Mouse (Mus musculus) layer of hippocampus, adult 2 months (tissue): ENCODE results near the gene Hist1h1d. TPM values are rescaled to one million over a fixed set of nuclear protein-coding genes. Genes with fewer than 3 reads are reported as not detected.
A peak's percentile ranks its signal among the peaks of the same experiment; 100 is the strongest.
"Not testable (repeated sequence)": the region's sequence is repeated elsewhere in the genome, so short reads cannot be mapped to it uniquely, and the experiment has no call there.

Source experiments
- DNase-seq, 2 experiments: peaks; one replicate each; pipeline ENCODE4 v3.0.0; 2022; ENCODE audit warnings: low spot score in 2 of 2
- H3K27ac ChIP-seq: fragments of 200-600 bp; 2 replicates; pipeline ENCODE4 v1.8.1; 2022
- H3K4me3 ChIP-seq: fragments of 200-600 bp; 2 replicates; pipeline ENCODE4 v1.8.1; 2022; ENCODE audit warnings: mild to moderate bottlenecking
- CTCF ChIP-seq: fragments of 200-600 bp; conservative IDR thresholded peaks from 2 replicates; pipeline ENCODE4 v1.8.1; 2022; ENCODE audit warnings: antibody characterized with exemption, mild to moderate bottlenecking, moderate library complexity
- total RNA-seq, 2 experiments: library from RNA; stranded (reverse); gene quantifications; 2 replicates each; pipeline ENCODE4 v1.2.3; 2021

Hist1h1d gene
- total RNA-seq, 2 experiments from 2014 or later, result 4.6 to 5.5 TPM

DNA sequence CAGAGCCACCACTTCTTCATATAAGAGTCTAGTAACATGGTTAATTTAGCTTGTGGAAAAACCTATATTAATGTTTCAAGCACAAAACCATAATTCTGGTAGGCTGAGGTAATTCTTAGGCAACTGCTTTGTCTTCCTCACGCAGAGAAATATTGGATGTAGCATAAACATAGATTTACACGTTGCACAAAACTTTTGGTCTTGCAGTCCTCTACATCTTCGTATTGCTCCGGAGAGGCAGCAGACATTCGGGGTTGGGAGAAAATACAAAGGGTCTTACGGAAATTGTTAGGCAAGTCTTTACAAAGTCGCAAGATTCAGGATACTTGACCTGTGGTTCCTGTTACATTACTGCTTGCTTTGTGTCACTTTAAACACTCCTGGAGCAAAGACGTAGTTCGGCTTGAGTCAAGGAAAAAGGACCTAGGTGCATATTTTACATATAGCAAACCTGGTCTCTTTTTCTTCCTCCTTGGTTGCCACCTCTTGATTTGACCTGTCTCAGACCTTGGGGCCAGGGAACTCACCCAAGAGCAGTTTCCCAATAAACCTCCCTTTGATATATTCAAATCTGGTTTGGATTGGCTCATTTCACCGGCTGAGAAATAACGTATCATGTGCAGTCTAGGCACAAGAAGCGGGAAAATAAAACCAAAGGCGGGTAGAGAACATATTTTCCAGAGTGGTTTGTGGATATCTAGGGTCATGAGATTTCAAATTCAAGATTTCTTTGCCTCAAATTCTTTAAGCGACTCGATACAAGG lies 18.5 kb upstream of the Hist1h1d start:
- H3K4me3 ChIP-seq, result peak overlapping the region; percentile 62
- peak overlapping the region; percentile 40; the same call in 1 of the 2 replicates for H3K27ac ChIP-seq
- no peak for DNase-seq
- TF ChIP-seq CTCF, result no peak

DNA sequence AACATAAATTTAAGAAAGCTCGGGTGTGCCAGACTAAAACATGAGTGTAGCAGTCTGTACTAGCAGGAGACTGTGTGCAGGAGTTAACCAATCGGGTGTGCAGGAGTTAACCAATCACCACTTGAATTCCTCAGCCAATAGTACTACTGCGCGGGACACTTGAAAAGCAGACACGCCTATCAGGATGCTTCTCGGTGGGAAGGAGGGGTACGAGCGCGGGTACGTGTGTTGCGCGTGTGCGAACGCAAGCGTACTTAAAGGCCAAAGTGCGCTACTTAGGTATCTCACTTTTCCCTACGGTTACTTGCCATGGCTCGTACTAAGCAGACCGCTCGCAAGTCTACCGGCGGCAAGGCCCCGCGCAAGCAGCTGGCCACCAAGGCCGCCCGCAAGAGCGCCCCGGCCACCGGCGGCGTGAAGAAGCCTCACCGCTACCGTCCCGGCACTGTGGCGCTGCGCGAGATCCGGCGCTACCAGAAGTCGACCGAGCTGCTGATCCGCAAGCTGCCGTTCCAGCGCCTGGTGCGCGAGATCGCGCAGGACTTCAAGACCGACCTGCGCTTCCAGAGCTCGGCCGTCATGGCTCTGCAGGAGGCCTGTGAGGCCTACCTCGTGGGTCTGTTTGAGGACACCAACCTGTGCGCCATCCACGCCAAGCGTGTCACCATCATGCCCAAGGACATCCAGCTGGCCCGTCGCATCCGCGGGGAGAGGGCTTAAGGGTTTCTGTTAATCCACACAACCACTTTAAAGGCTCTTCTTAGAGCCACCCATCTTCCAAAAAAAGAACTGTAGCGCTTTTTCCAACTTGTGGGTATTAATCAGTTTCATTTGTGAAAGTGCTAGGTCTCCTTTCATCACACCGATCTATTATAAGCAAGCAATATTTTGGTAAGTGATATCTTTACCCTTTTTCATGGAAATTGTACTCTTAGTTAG lies 17.7 kb upstream of the Hist1h1d start, which contains the start of gene Hist1h3g:
Hist1h3g (plus strand) TSS at position 286 of the 939 bp plus-strand sequence.
- peak; percentile 86 to 93 for DNase-seq
- peak; percentile 36; the same call in 1 of the 2 replicates for TF ChIP-seq CTCF
- Histone ChIP-seq H3K27ac (peak within 1 kb of the TSS; percentile 40; the same call in 1 of the 2 replicates), H3K4me3 (peak within 1 kb of the TSS; percentile 62)

DNA sequence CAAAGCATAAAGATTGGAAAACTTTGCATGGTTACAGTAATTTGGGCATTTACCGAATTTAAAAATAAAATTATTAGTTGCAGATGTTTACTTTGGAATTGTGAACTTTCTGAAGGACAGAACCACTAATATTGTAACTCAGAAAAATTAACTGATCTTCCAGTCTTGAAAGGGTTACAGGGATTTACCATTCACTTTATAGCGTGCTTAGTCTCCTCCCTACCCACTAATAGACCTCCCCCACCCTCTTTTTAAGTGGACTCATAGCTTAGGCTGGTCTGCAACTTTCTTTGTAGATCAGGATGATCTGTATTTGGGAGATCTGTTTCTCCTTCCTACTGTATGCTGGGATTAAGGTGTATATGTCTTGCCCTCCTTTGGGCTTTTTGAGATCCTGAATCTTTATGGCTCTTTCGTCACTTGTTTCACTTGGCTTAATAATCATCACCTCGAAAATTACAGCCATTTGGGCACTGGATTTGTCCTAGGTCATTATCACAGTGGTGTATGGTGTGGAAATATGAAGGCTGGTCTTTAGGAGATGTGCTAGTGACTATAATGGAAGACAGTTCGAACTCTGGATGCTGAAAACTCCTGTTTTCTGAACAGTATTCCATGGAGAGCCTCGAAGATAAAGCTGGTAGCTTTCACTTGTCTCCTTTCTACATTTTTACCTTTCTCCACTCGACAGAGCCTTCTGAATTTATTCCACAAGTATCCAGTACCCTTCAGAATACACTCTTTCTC lies 16.8 kb upstream of the Hist1h1d start:
- Histone ChIP-seq H3K4me3 (no peak overlapping the region; the same call in 1 of the 2 replicates), H3K27ac (no peak overlapping the region)
- no peak for DNase-seq
- TF ChIP-seq CTCF, result no peak

DNA sequence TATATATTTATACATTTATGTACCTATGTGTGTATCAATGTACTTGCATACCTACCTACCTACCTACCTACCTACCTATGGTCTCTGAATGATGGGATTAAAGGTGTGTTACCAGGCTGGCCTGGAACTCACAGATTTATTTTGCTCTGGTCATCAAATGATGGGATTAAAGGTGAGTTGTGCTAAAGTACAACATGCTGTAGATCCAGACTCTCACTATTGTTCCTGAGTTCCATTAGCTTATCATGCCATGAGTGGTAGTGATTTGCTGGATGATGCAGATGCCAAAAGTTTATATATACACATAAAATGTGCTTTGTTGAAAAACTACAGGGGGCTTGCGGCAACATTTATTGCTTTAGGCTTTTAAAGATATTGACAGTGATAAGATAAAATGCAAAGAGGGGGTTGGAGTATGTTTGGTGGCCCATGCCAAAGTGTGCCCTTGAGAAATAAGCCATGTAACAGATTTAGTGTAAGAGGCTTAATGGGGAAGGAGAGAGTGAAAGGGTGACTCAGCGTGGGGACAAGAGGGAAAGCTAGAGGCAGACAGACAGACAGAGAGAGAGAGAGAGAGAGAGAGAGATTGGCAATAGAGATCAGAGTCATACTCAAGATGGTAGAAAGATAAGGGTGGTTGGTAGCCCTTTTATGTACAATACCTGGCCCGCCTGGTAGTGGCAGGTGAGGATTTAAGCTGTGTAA lies 15.9 kb upstream of the Hist1h1d start:
- TF ChIP-seq CTCF, result no peak
- no peak for DNase-seq
- H3K4me3 ChIP-seq, result no peak overlapping the region
- H3K27ac ChIP-seq, result no peak overlapping the region

DNA sequence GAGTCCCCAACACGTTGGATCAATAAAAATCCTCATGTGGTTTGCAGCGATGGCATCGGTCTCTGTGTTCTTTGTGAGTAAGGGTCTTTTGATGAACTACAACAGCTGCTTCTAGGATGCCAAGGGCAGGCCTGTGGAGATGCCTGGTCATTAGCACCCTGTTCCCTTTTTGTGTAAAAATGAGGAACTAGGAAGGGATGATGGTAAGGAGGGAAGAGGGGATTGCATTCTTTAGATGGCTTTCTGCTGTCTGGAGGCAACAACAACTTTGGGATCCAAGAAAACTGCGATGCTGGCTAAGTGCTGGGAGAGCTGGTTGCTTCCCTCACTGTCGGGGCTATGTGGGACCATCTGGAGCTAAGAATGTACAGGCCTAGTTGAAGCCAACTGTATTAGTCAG lies 14.8 kb upstream of the Hist1h1d start:
- no peak for TF ChIP-seq CTCF
- DNase-seq, result no peak
- Histone ChIP-seq H3K4me3 (no peak overlapping the region), H3K27ac (no peak overlapping the region)

DNA sequence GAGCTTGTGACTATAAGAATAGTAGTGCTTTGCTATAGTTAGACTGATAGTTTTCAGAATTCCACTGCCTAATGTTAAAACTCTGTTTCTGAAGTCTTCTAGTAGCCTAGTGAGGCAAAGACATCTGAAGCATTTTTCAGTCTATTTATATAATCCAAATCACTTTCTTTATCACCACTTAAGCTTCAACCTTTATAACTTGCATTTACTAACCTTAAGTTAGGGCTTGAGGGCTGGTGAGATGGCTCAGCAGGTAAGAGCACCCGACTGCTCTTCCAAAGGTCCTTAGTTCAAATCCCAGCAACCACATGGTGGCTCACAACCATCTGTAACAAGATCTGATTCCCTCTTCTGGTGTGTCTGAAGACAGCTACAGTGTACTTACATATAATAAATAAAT lies 13.2 kb upstream of the Hist1h1d start:
- H3K4me3 ChIP-seq, H3K27ac ChIP-seq, DNase-seq: not testable (repeated sequence)

DNA sequence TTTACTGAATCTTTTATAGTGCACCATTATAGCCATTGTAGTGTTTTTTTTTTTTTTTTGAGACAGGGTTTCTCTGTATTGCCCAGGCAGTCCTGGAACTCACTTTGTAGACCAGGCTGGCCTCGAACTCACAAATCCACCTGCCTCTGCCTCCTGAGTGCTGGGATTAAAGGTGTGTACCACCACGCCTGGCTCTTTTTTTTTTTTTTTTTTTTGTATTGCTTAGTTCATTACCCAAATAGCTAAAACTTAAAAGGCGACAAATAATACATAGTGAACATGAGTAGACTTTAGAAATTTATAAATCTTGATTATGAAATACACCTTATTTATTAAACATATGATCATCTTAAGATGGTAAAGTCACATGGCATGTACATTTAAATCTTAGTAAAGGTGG lies 11.6 kb upstream of the Hist1h1d start:
- Histone ChIP-seq H3K27ac (no peak overlapping the region), H3K4me3 (no peak overlapping the region)
- no peak for TF ChIP-seq CTCF
- no peak for DNase-seq

DNA sequence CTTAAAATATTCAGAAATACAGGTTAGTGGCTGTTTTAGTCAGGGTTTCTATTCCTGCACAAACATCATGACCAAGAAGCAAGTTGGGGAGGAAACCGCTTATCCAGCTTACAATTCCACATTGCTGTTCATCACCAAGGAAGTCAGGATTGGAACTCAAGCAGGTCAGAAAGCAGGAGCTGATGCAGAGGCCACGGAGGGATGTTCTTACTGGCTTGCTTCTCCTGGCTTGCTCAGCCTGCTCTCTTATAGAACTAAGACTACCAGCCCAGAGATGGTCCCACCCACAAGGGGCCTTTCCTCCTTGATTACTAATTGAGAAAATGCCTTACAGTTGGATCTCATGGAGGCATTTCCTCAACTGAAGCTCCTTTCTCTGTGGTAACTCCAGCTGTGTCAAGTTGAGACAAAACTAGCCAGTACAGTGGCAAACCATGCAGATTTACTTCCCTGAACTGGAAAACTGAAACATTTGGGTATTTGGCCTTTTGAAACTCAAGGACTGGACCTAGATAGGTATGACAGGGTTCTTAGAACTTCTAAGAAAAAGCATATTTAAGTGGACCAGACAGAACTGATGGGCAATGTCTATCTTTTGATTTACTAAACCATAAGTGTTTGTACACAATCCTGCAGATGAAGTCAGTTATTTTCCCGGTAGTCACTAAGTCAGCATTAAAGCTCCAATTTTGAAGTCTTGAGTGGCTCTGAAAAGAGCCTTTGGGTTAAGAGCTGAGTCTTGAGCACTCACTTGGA lies 10.7 kb upstream of the Hist1h1d start:
- H3K4me3 ChIP-seq, result peak overlapping the region; percentile 70
- not testable (repeated sequence) for H3K27ac ChIP-seq, DNase-seq

DNA sequence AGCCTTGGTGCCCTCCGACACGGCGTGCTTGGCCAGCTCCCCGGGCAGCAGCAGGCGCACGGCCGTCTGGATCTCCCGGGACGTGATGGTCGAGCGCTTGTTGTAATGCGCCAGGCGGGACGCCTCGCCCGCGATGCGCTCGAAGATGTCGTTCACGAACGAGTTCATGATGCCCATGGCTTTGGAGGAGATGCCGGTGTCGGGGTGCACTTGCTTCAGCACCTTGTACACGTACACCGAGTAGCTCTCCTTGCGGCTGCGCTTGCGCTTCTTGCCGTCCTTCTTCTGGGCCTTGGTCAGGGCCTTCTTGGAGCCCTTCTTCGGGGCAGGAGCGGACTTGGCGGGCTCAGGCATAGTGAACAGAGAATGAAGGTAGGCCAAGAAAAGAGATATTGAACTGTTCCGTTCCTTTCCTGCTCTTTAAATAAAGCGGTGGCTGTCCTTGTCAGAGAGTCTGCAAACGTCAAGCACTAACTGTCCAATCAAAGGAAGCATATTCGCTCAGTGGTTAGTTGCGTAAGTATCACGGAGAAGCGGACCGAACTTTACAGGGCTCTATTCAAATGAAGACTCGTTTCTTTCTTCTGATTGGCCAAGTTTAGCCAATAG lies 10.0 kb upstream of the Hist1h1d start, which contains the start of gene Hist1h2bh:
Hist1h2bh (minus strand) TSS at position 394 of the 609 bp plus-strand sequence.
- H3K27ac ChIP-seq, result peak within 1 kb of the TSS; percentile 68; the same call in 1 of the 2 replicates
- H3K4me3 ChIP-seq, result peak within 1 kb of the TSS; percentile 70
- DNase-seq, result peak; percentile 54 to 93

DNA sequence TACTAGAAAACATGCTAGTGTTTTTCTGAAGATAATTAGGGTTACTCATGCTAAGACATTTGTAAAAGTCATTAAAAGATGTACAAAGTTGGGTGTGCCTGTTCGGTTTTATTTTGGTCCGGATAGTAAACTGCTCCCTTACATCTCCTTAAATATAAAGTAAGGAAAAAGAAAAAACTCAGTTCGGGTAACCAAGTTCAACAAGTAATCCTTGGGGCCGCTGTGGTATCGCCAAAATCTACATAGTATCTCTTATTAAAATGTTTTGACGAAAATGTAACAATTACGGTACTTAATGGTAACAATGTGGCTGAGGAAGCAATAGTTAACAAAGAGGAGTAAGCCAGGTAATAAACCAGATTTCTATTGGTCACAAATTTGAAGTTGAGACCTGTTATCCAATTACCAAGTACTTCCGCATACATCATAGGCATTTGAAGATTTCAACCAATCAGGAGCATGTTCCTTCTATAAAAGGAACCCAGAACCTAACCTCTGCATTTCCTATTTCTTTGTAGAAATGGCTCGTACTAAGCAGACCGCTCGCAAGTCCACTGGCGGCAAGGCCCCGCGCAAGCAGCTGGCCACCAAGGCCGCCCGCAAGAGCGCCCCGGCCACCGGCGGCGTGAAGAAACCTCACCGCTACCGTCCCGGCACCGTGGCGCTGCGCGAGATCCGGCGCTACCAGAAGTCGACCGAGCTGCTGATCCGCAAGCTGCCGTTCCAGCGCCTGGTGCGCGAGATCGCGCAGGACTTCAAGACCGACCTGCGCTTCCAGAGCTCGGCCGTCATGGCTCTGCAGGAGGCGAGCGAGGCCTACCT lies 8.9 kb upstream of the Hist1h1d start, which contains the start of gene Hist1h3f:
Hist1h3f (plus strand) TSS at position 88 of the 822 bp plus-strand sequence.
- peak within 1 kb of the TSS; percentile 83 for H3K27ac ChIP-seq
- DNase-seq, result peak; percentile 73 to 89
- H3K4me3 ChIP-seq, result peak within 1 kb of the TSS; percentile 70
- TF ChIP-seq CTCF, result no peak

DNA sequence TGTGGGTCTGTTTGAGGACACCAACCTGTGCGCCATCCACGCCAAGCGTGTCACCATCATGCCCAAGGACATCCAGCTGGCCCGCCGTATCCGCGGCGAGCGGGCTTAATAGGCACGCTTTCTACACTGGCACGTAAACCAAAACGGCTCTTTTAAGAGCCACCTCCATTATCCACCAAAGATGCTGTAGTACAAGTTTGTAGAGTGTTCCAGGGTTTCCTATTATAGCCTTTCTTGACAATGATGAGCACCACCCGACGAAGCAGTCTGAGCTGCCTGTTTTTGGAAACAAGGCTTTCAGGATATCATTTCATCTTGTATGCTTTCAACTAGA lies 8.3 kb upstream of the Hist1h1d start:
- Histone ChIP-seq H3K4me3 (peak overlapping the region; percentile 70), H3K27ac (peak overlapping the region; percentile 83)
- DNase-seq, result not testable (repeated sequence)
